Mouse (Mus musculus): ENCODE results near the gene 4931409K22Rik. TPM values are rescaled to one million over a fixed set of nuclear protein-coding genes. Genes with fewer than 3 reads are reported as not detected.
"Not testable (repeated sequence)": the region's sequence is repeated elsewhere in the genome, so short reads cannot be mapped to it uniquely, and the experiment has no call there.

The 4931409K22Rik gene
- polyA plus RNA-seq, 1 experiment = not detected

DNA sequence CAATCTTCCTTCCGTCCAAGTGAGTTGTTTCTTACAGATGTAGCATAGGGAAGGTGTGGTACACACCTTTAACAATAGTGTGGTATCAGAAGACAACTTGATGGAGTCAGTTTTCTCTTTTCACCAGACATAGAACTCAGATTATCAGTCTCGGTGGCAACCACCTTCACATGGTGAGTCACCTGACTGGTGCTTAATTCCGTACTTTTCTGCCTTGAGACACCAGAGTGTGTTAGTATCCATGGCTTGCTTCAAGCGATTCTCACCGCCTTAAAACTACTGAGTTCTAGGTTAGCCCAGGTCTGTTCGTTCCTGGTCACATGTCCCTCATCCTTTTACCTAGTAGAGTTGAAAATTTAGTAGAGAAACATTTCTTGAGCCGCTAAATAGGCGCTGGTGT, 29.5 kb upstream of the 4931409K22Rik start:
- Histone ChIP-seq H3K27me3 (ENCODE audit: control insufficient read depth, insufficient read depth, low read length, poor library complexity, severe bottlenecking) (no peaks in the 10 kb centered on the region), H3K27ac (ENCODE audit: insufficient read depth, low read length) (no peak overlapping the region), H3K36me3 (ENCODE audit: control insufficient read depth, insufficient read depth, low read length, poor library complexity, severe bottlenecking) (no peaks in the 10 kb centered on the region), H3K4me3 (ENCODE audit: low read depth, low read length) (peak overlapping the region; percentile 70), H3K9ac (ENCODE audit: low read depth, poor library complexity, severe bottlenecking) (peak overlapping the region; percentile 45), H3K9me3 (replicated peaks; ENCODE audit: control insufficient read depth, insufficient read depth, low read length, poor library complexity, severe bottlenecking) (no peaks in the 10 kb centered on the region), H3K4me1 (ENCODE audit: control insufficient read depth, insufficient read depth, low read length) (no peaks in the 10 kb centered on the region)
- no peak for TF ChIP-seq CTCF (IDR thresholded peaks at IDR 0.05; ENCODE audit: low read depth, low read length)
- TF ChIP-seq EP300 (IDR thresholded peaks at IDR 0.05; ENCODE audit: insufficient read depth, low read depth, low read length) = no peak
- no peak for TF ChIP-seq POLR2A (IDR thresholded peaks at IDR 0.05; ENCODE audit: insufficient read depth, low read length)

DNA sequence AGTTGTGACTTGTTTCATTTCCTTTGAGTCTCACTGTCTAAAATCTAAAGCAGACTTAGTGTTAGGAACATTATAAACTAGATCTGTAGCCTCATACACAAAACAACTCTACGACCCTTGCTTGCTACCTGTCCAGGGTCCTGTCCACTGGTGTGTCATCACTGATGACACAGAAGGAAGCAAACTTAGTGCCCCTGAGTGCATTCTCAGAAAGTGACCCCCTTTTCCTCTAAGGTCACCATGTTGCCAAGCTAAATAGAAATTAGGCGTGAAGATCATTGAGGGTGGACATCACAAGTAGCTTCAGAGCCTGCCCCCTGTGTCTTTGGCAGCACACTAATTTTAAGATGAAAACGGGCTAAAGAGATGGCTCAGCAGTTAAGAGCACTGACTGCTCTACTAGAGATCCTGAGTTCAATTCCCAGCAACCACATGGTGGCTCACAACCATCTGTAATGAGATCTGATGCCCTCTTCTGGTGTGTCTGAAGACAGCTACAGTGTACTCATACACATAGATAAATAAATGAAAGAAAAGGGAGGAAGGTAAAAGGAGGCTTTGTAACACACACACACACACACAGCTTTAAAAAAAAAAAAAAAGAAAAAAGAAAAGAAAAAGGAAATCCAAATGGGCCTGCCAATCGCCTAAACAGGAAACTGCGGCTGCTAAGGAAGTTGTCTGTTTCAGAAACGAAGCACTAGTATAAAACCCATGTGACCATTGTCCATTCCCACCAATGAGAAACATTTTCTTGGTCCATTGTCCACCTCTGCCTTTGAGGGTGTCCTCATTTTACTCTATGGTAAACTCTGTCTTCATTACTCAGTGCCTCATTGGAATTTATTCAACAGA, 21.7 kb upstream of the 4931409K22Rik start:
- Histone ChIP-seq H3K9me3 (replicated peaks; ENCODE audit: control insufficient read depth, insufficient read depth, low read length, poor library complexity, severe bottlenecking) (no peaks in the 10 kb centered on the region), H3K4me3 (ENCODE audit: low read depth, low read length) (peak overlapping the region; percentile 96), H3K9ac (ENCODE audit: low read depth, poor library complexity, severe bottlenecking) (peak overlapping the region; percentile 53), H3K4me1 (ENCODE audit: control insufficient read depth, insufficient read depth, low read length) (no peaks in the 10 kb centered on the region), H3K27me3 (ENCODE audit: control insufficient read depth, insufficient read depth, low read length, poor library complexity, severe bottlenecking) (no peaks in the 10 kb centered on the region), H3K36me3 (ENCODE audit: control insufficient read depth, insufficient read depth, low read length, poor library complexity, severe bottlenecking) (peaks cover 23% of the 10 kb centered on the region), H3K27ac (ENCODE audit: insufficient read depth, low read length) (peak overlapping the region; percentile 65; the same call in 1 of the 2 replicates)
- TF ChIP-seq CTCF (IDR thresholded peaks at IDR 0.05; ENCODE audit: low read depth, low read length) (no peak), EP300 (IDR thresholded peaks at IDR 0.05; ENCODE audit: insufficient read depth, low read depth, low read length) (no peak), POLR2A (IDR thresholded peaks at IDR 0.05; ENCODE audit: insufficient read depth, low read length) (no peak)

DNA sequence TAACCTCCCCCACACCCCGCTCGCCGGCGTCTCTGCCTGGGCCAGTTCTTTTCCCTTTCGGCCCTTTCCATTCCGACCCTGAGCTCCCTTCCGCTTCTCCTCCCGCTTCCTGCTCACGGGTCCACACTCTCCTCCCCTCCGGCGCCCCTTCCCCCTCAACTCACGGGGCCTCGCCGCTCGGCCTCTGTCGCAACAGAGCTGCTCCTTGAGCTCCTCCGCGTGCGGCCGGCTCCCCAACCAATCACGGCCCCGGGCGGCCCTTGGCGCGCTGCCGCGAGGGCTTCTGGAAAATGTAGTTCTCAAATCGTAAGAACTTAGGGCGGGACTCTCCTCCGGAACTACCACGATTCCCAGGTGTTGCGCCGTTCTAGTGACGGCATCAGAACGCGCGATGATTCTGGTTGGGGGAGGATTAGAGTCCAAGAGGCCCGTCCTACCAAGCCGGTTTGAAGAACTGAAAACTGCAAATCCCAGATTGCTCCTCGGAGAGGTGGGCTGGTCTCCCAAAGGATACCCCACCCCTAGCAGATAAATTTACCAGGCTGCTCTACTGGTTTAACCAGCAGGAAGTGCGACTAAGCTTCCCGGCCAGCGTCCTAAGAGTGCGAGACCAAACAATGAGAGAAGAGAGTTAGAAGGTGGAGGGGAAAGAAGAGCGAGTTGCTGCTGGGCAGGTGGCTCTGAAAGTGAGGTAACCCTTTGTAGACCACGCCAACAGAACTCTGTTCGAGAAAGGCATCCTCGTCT, 20.7 kb upstream of the 4931409K22Rik start, which contains the start of gene Abcf2:
Gene Abcf2, minus strand, starts transcription at position 285 of the 747 bp plus-strand sequence.
- Histone ChIP-seq H3K4me1 (ENCODE audit: control insufficient read depth, insufficient read depth, low read length) (no peaks in the 10 kb centered on the region), H3K27me3 (ENCODE audit: control insufficient read depth, insufficient read depth, low read length, poor library complexity, severe bottlenecking) (no peaks in the 10 kb centered on the region), H3K4me3 (ENCODE audit: low read depth, low read length) (peak within 1 kb of the TSS; percentile 96), H3K36me3 (ENCODE audit: control insufficient read depth, insufficient read depth, low read length, poor library complexity, severe bottlenecking) (peaks cover 33% of the 10 kb centered on the region), H3K9ac (ENCODE audit: low read depth, poor library complexity, severe bottlenecking) (peak within 1 kb of the TSS; percentile 92), H3K27ac (ENCODE audit: insufficient read depth, low read length) (peak within 1 kb of the TSS; percentile 65), H3K9me3 (replicated peaks; ENCODE audit: control insufficient read depth, insufficient read depth, low read length, poor library complexity, severe bottlenecking) (no peaks in the 10 kb centered on the region)
- TF ChIP-seq POLR2A (IDR thresholded peaks at IDR 0.05; ENCODE audit: insufficient read depth, low read length) (peak; percentile 95), EP300 (IDR thresholded peaks at IDR 0.05; ENCODE audit: insufficient read depth, low read depth, low read length) (no peak), CTCF (IDR thresholded peaks at IDR 0.05; ENCODE audit: low read depth, low read length) (no peak)

DNA sequence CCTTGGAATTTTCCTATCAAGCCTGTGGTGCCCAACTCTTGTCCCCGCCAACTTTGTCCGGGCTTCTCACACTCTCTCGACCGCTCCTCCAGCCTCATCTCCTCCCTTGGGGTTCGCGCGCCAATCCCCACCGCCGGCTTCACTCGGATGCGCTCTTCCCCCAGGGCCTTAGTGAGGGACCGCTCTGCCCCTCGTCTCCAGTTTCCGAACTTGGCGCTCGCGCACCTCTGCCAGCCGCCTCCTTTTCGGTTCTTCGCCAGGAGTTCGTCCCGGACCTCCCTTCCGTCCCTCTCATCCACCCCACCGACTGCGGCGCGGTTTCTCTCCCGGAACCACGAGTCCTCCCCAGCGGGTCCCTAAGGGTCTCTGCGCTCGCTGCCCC, 20.2 kb upstream of the 4931409K22Rik start:
- H3K36me3 ChIP-seq (ENCODE audit: control insufficient read depth, insufficient read depth, low read length, poor library complexity, severe bottlenecking) = peaks cover 38% of the 10 kb centered on the region
- no peak for TF ChIP-seq CTCF (IDR thresholded peaks at IDR 0.05; ENCODE audit: low read depth, low read length)
- no peak for TF ChIP-seq POLR2A (IDR thresholded peaks at IDR 0.05; ENCODE audit: insufficient read depth, low read length)
- TF ChIP-seq EP300 (IDR thresholded peaks at IDR 0.05; ENCODE audit: insufficient read depth, low read depth, low read length) = no peak
- peak overlapping the region; percentile 92 for H3K9ac ChIP-seq (ENCODE audit: low read depth, poor library complexity, severe bottlenecking)
- H3K27ac ChIP-seq (ENCODE audit: insufficient read depth, low read length) = no peak overlapping the region
- no peaks in the 10 kb centered on the region for H3K9me3 ChIP-seq (replicated peaks; ENCODE audit: control insufficient read depth, insufficient read depth, low read length, poor library complexity, severe bottlenecking)
- H3K4me1 ChIP-seq (ENCODE audit: control insufficient read depth, insufficient read depth, low read length) = no peaks in the 10 kb centered on the region
- H3K27me3 ChIP-seq (ENCODE audit: control insufficient read depth, insufficient read depth, low read length, poor library complexity, severe bottlenecking) = no peaks in the 10 kb centered on the region
- H3K4me3 ChIP-seq (ENCODE audit: low read depth, low read length) = peak overlapping the region; percentile 85

DNA sequence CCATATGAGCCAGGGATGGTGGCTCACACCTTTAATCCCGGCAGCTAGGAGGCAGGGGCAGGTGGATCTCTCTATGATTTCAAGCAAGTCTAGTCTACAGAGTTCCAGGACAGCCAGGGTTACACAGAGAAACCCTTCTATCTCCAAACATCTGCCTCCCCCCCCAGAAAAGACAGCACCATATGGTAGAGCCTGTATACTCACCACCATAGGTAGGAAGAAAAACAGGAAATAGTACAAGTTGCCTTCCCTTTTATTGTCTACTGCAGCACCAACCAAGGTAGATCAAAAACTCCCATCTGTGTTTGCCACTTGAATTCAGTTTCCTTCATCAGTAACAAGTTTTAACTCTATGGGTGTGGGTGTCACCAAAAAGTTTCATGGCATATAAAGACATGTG, 19.3 kb upstream of the 4931409K22Rik start:
- peak overlapping the region; percentile 92; the same call in 1 of the 2 replicates for H3K9ac ChIP-seq (ENCODE audit: low read depth, poor library complexity, severe bottlenecking)
- H3K4me1 ChIP-seq (ENCODE audit: control insufficient read depth, insufficient read depth, low read length) = no peaks in the 10 kb centered on the region
- TF ChIP-seq POLR2A (IDR thresholded peaks at IDR 0.05; ENCODE audit: insufficient read depth, low read length) (no peak), CTCF (IDR thresholded peaks at IDR 0.05; ENCODE audit: low read depth, low read length) (no peak), EP300 (IDR thresholded peaks at IDR 0.05; ENCODE audit: insufficient read depth, low read depth, low read length) (no peak)
- H3K4me3 ChIP-seq (ENCODE audit: low read depth, low read length) = no peak overlapping the region
- no peaks in the 10 kb centered on the region for H3K27me3 ChIP-seq (ENCODE audit: control insufficient read depth, insufficient read depth, low read length, poor library complexity, severe bottlenecking)
- peaks cover 46% of the 10 kb centered on the region for H3K36me3 ChIP-seq (ENCODE audit: control insufficient read depth, insufficient read depth, low read length, poor library complexity, severe bottlenecking)
- H3K9me3 ChIP-seq (replicated peaks; ENCODE audit: control insufficient read depth, insufficient read depth, low read length, poor library complexity, severe bottlenecking) = no peaks in the 10 kb centered on the region
- H3K27ac ChIP-seq (ENCODE audit: insufficient read depth, low read length) = no peak overlapping the region

DNA sequence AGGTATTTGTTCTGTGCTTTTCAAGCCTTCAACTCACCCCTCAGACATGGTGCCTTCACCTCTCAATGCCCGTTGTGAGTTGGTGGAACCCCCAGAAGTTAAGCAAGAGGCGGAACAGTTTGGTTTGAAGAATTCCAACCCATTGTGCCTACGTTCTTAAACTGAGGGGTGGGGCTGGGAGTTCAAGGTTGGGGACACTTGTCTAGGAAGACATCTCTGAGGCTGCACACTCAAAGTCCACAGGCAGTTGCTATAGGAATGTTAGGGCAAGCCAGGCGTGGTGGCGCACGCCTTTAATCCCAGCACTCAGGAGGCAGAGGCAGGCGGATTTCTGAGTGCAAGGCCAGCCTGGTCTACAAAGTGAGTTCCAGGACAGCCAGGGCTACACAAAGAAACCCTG, 1.3 kb downstream of the 4931409K22Rik start:
- H3K9me3 ChIP-seq (replicated peaks; ENCODE audit: control insufficient read depth, insufficient read depth, low read length, poor library complexity, severe bottlenecking); H3K27me3 ChIP-seq (ENCODE audit: control insufficient read depth, insufficient read depth, low read length, poor library complexity, severe bottlenecking); H3K4me3 ChIP-seq (ENCODE audit: low read depth, low read length); H3K9ac ChIP-seq (ENCODE audit: low read depth, poor library complexity, severe bottlenecking); H3K4me1 ChIP-seq (ENCODE audit: control insufficient read depth, insufficient read depth, low read length); H3K36me3 ChIP-seq (ENCODE audit: control insufficient read depth, insufficient read depth, low read length, poor library complexity, severe bottlenecking); H3K27ac ChIP-seq (ENCODE audit: insufficient read depth, low read length): not testable (repeated sequence)
